Mouse (Mus musculus): ENCODE measurements around the gene Senp1. TPM values are rescaled to one million over a fixed set of nuclear protein-coding genes. Genes with fewer than 3 reads are reported as not detected.

Gene Senp1
- total and polyA plus RNA-seq, 2 experiments, result 3.7 to 4.4 TPM

DNA sequence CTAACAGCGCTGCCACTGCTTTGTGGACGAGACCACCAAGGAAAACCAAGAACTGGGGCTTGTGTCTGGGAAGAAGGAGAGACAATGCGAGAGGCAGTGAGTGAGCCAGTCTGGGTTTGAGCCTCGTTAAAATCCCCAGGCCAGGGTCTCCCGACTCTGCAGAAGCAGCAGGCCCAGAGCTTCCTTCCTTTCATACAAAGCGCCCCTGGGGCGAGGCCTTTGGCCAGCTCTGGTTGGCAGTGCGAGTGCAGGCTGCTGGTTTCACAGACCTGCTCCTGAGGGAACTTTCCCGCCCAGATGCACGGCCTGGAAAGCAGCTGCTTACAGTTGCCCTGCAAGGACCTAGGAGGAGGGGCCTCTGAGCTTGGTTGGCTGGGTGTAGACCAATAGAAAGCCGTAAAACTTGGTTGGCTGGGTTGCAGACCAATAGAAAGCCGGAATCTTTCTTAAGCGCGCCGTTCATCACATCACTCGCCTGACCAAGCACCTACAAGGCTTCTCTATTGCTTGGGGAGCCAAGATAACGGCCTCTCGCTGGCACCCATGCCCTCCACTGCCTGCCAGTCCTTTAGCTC lies 100.7 kb downstream of the Senp1 start:
- Histone ChIP-seq H3K4me1 (ENCODE audit: control insufficient read depth, insufficient read depth, low read length) (no peaks in the 10 kb centered on the region), H3K4me3 (ENCODE audit: insufficient read depth, low read depth, low read length) (no peak overlapping the region), H3K27ac (replicated peaks; ENCODE audit: insufficient read depth, low read depth, low read length) (no peak overlapping the region), H3K27me3 (ENCODE audit: control insufficient read depth, insufficient read depth, low read length) (no peaks in the 10 kb centered on the region), H3K9ac (ENCODE audit: low read depth, low read length) (no peak overlapping the region), H3K36me3 (ENCODE audit: control insufficient read depth, insufficient read depth, low read length) (no peaks in the 10 kb centered on the region), H3K79me2 (ENCODE audit: control insufficient read depth, insufficient read depth, low read length) (no peaks in the 10 kb centered on the region)
- peak; percentile 18 for DNase-seq (ENCODE audit: extremely low read depth, low read depth, low spot score)
- 14% methylated on average over 18 of the region's 18 CpGs for WGBS
- TF ChIP-seq POLR2A (IDR thresholded peaks at IDR 0.05; ENCODE audit: extremely low read depth, insufficient read depth, low read length) (no peak), CTCF (IDR thresholded peaks at IDR 0.05; ENCODE audit: low read depth, low read length) (no peak)

GRCm38 (mm10) chr15:97992027-97992711 lies 101.4 kb downstream of the Senp1 start:
- Histone ChIP-seq H3K27me3 (ENCODE audit: control insufficient read depth, insufficient read depth, low read length) (no peaks in the 10 kb centered on the region), H3K4me1 (ENCODE audit: control insufficient read depth, insufficient read depth, low read length) (no peaks in the 10 kb centered on the region), H3K79me2 (ENCODE audit: control insufficient read depth, insufficient read depth, low read length) (no peaks in the 10 kb centered on the region), H3K4me3 (ENCODE audit: insufficient read depth, low read depth, low read length) (no peak overlapping the region), H3K9ac (ENCODE audit: low read depth, low read length) (no peak overlapping the region), H3K36me3 (ENCODE audit: control insufficient read depth, insufficient read depth, low read length) (no peaks in the 10 kb centered on the region), H3K27ac (replicated peaks; ENCODE audit: insufficient read depth, low read depth, low read length) (no peak overlapping the region)
- DNase-seq (ENCODE audit: extremely low read depth, low read depth, low spot score), result no peak
- 64% methylated on average over 13 of the region's 13 CpGs for whole genome bisulfite sequencing
- TF ChIP-seq POLR2A (IDR thresholded peaks at IDR 0.05; ENCODE audit: extremely low read depth, insufficient read depth, low read length), result no peak
- no peak for TF ChIP-seq CTCF (IDR thresholded peaks at IDR 0.05; ENCODE audit: low read depth, low read length)

DNA sequence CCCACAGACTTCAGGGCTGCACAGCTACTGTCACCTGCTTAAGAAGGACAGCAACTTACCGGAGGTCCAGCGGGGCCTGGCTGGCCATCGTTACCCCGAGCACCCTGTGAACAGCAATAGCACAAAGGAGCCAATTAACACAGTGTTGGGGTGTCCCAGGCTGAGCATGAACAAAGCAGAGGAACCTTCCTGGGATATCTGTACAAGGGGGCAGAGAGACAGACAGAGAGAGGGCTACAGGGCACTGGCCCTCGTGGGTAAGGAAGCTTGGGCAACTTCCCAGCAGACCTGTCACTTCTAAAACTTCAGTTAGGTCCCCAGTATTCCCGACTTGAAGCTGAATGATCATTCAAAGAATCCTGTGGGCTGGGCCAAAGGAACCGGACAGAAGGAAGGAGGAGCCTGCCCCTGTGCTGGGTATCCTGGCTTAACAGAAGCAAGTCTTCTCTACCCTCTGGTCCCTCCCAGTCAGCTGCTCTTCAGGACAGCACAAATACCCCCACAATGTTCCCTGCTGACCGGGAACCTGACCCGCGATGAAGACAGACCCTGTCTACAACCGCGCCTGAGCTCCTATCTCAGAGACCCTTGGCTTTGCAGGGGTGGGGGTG lies 102.2 kb downstream of the Senp1 start:
- no peaks in the 10 kb centered on the region for H3K4me1 ChIP-seq (ENCODE audit: control insufficient read depth, insufficient read depth, low read length)
- WGBS, result 49% methylated on average over 12 of the region's 12 CpGs
- no peak overlapping the region for H3K9ac ChIP-seq (ENCODE audit: low read depth, low read length)
- no peak overlapping the region for H3K4me3 ChIP-seq (ENCODE audit: insufficient read depth, low read depth, low read length)
- no peaks in the 10 kb centered on the region for H3K36me3 ChIP-seq (ENCODE audit: control insufficient read depth, insufficient read depth, low read length)
- H3K27ac ChIP-seq (replicated peaks; ENCODE audit: insufficient read depth, low read depth, low read length), result no peak overlapping the region
- H3K27me3 ChIP-seq (ENCODE audit: control insufficient read depth, insufficient read depth, low read length), result no peaks in the 10 kb centered on the region
- no peaks in the 10 kb centered on the region for H3K79me2 ChIP-seq (ENCODE audit: control insufficient read depth, insufficient read depth, low read length)
- TF ChIP-seq CTCF (IDR thresholded peaks at IDR 0.05; ENCODE audit: low read depth, low read length) (no peak), POLR2A (IDR thresholded peaks at IDR 0.05; ENCODE audit: extremely low read depth, insufficient read depth, low read length) (no peak)
- DNase-seq (ENCODE audit: extremely low read depth, low read depth, low spot score), result no peak

GRCm38 (mm10) chr15:97990721-97991120 lies 102.8 kb downstream of the Senp1 start:
- Histone ChIP-seq H3K27me3 (ENCODE audit: control insufficient read depth, insufficient read depth, low read length) (no peaks in the 10 kb centered on the region), H3K36me3 (ENCODE audit: control insufficient read depth, insufficient read depth, low read length) (no peaks in the 10 kb centered on the region), H3K4me1 (ENCODE audit: control insufficient read depth, insufficient read depth, low read length) (no peaks in the 10 kb centered on the region), H3K9ac (ENCODE audit: low read depth, low read length) (no peak overlapping the region), H3K4me3 (ENCODE audit: insufficient read depth, low read depth, low read length) (no peak overlapping the region), H3K79me2 (ENCODE audit: control insufficient read depth, insufficient read depth, low read length) (no peaks in the 10 kb centered on the region), H3K27ac (replicated peaks; ENCODE audit: insufficient read depth, low read depth, low read length) (no peak overlapping the region)
- no peak for TF ChIP-seq POLR2A (IDR thresholded peaks at IDR 0.05; ENCODE audit: extremely low read depth, insufficient read depth, low read length)
- no peak for TF ChIP-seq CTCF (IDR thresholded peaks at IDR 0.05; ENCODE audit: low read depth, low read length)
- WGBS, result 26% methylated on average over 4 of the region's 4 CpGs
- no peak for DNase-seq (ENCODE audit: extremely low read depth, low read depth, low spot score)

- Histone ChIP-seq H3K27ac (replicated peaks; ENCODE audit: insufficient read depth, low read depth, low read length) (no peak overlapping the region), H3K9ac (ENCODE audit: low read depth, low read length) (no peak overlapping the region), H3K36me3 (ENCODE audit: control insufficient read depth, insufficient read depth, low read length) (no peaks in the 10 kb centered on the region), H3K4me3 (ENCODE audit: insufficient read depth, low read depth, low read length) (no peak overlapping the region), H3K79me2 (ENCODE audit: control insufficient read depth, insufficient read depth, low read length) (no peaks in the 10 kb centered on the region), H3K27me3 (ENCODE audit: control insufficient read depth, insufficient read depth, low read length) (no peaks in the 10 kb centered on the region), H3K4me1 (ENCODE audit: control insufficient read depth, insufficient read depth, low read length) (no peaks in the 10 kb centered on the region)
- WGBS, result 17% methylated on average over 6 of the region's 6 CpGs
- TF ChIP-seq CTCF (IDR thresholded peaks at IDR 0.05; ENCODE audit: low read depth, low read length) (no peak), POLR2A (IDR thresholded peaks at IDR 0.05; ENCODE audit: extremely low read depth, insufficient read depth, low read length) (no peak)
- no peak for DNase-seq (ENCODE audit: extremely low read depth, low read depth, low spot score)
These were observed 103.4 kb downstream of the Senp1 start for GRCm38 (mm10) chr15:97990124-97990523.

DNA sequence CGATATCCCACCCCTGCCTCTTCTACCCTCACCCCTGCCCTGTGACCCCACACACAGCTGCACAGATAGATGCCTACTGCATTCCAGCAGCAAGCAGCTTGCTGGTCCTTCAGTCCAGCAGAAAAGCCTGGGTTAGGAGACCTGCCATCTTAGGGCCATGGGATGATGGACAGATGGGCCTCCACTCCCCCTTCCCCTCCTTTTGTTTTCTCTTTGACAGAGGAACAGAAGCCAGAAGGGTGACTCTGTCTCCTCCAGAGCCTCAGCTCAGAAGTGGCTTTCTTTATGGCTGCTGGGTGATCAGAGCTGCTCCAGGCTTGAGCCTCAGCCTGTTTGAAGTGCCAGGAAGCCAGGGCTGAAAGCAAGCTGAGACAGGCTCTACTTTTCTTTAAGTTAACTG lies 104.0 kb downstream of the Senp1 start:
- Histone ChIP-seq H3K4me1 (ENCODE audit: control insufficient read depth, insufficient read depth, low read length) (no peaks in the 10 kb centered on the region), H3K27me3 (ENCODE audit: control insufficient read depth, insufficient read depth, low read length) (no peaks in the 10 kb centered on the region), H3K36me3 (ENCODE audit: control insufficient read depth, insufficient read depth, low read length) (no peaks in the 10 kb centered on the region), H3K4me3 (ENCODE audit: insufficient read depth, low read depth, low read length) (no peak overlapping the region), H3K79me2 (ENCODE audit: control insufficient read depth, insufficient read depth, low read length) (no peaks in the 10 kb centered on the region), H3K9ac (ENCODE audit: low read depth, low read length) (no peak overlapping the region), H3K27ac (replicated peaks; ENCODE audit: insufficient read depth, low read depth, low read length) (no peak overlapping the region)
- no peak for DNase-seq (ENCODE audit: extremely low read depth, low read depth, low spot score)
- no peak for TF ChIP-seq POLR2A (IDR thresholded peaks at IDR 0.05; ENCODE audit: extremely low read depth, insufficient read depth, low read length)
- TF ChIP-seq CTCF (IDR thresholded peaks at IDR 0.05; ENCODE audit: low read depth, low read length), result no peak
- WGBS, result 55% methylated on average over 1 of the region's 1 CpGs

Other genes starting within 250 kb of the Senp1 start
- gene Hdac7, start 249.2 kb downstream of the Senp1 start, total RNA-seq (2014; rRNA removed), result 2.5 and 3.4 TPM in 2 replicates
- gene Hdac7, start 249.2 kb downstream of the Senp1 start, polyA plus RNA-seq (2012; rRNA removed), result 5.9 and 9.5 TPM in 2 replicates
- gene Vdr, start 183.1 kb downstream of the Senp1 start, total RNA-seq (2014; rRNA removed), result under 0.01 and 0.09 TPM in 2 replicates
- 0.04 TPM in 2 replicates for gene Vdr, start 183.1 kb downstream of the Senp1 start, polyA plus RNA-seq (2012; rRNA removed)
- 11.2 and 13.2 TPM in 2 replicates for gene Tmem106c, start 129.5 kb downstream of the Senp1 start, total RNA-seq (2014; rRNA removed)
- 30.9 and 33.7 TPM in 2 replicates for gene Tmem106c, start 129.5 kb downstream of the Senp1 start, polyA plus RNA-seq (2012; rRNA removed)
- gene Col2a1, start 89.0 kb downstream of the Senp1 start, total RNA-seq (2014; rRNA removed), result not detected in 2 replicates
- not detected in 2 replicates for gene Col2a1, start 89.0 kb downstream of the Senp1 start, polyA plus RNA-seq (2012; rRNA removed)
- 9.4 and 10.5 TPM in 2 replicates for gene Pfkm, start 1.2 kb downstream of the Senp1 start, total RNA-seq (2014; rRNA removed)
- gene Pfkm, start 1.2 kb downstream of the Senp1 start, polyA plus RNA-seq (2012; rRNA removed), result 10.8 and 12.3 TPM in 2 replicates
- 10.8 and 15.4 TPM in 2 replicates for gene Asb8, start 71.9 kb upstream of the Senp1 start, total RNA-seq (2014; rRNA removed)
- gene Asb8, start 71.9 kb upstream of the Senp1 start, polyA plus RNA-seq (2012; rRNA removed), result 26.9 and 32.9 TPM in 2 replicates
- not detected in 2 replicates for gene Ccdc184, start 73.4 kb upstream of the Senp1 start, total RNA-seq (2014; rRNA removed)
- not detected in 2 replicates for gene Ccdc184, start 73.4 kb upstream of the Senp1 start, polyA plus RNA-seq (2012; rRNA removed)
- not detected in 2 replicates for gene Olfr288, start 101.8 kb upstream of the Senp1 start, total RNA-seq (2014; rRNA removed)
- gene Olfr288, start 101.8 kb upstream of the Senp1 start, polyA plus RNA-seq (2012; rRNA removed), result not detected in 2 replicates
- not detected in 2 replicates for gene Gm44579, start 127.2 kb upstream of the Senp1 start, total RNA-seq (2014; rRNA removed)
- gene Gm44579, start 127.2 kb upstream of the Senp1 start, polyA plus RNA-seq (2012; rRNA removed), result not detected in 2 replicates
- gene Olfr287, start 127.3 kb upstream of the Senp1 start, total RNA-seq (2014; rRNA removed), result not detected in 2 replicates
- gene Olfr287, start 127.3 kb upstream of the Senp1 start, polyA plus RNA-seq (2012; rRNA removed), result not detected in 2 replicates
- not detected in 2 replicates for gene Olfr286, start 140.7 kb upstream of the Senp1 start, total RNA-seq (2014; rRNA removed)
- gene Olfr286, start 140.7 kb upstream of the Senp1 start, polyA plus RNA-seq (2012; rRNA removed), result not detected in 2 replicates
- not detected in 2 replicates for gene H1fnt, start 163.5 kb upstream of the Senp1 start, total RNA-seq (2014; rRNA removed)
- gene H1fnt, start 163.5 kb upstream of the Senp1 start, polyA plus RNA-seq (2012; rRNA removed), result not detected in 2 replicates
- 0.28 and 0.40 TPM in 2 replicates for gene Zfp641, start 202.4 kb upstream of the Senp1 start, total RNA-seq (2014; rRNA removed)
- 0.16 and 0.33 TPM in 2 replicates for gene Zfp641, start 202.4 kb upstream of the Senp1 start, polyA plus RNA-seq (2012; rRNA removed)
- not detected in 2 replicates for gene Olfr285, start 223.6 kb upstream of the Senp1 start, total RNA-seq (2014; rRNA removed)
- gene Olfr285, start 223.6 kb upstream of the Senp1 start, polyA plus RNA-seq (2012; rRNA removed), result not detected in 2 replicates
- gene Olfr284, start 247.2 kb upstream of the Senp1 start, total RNA-seq (2014; rRNA removed), result not detected in 2 replicates
- gene Olfr284, start 247.2 kb upstream of the Senp1 start, polyA plus RNA-seq (2012; rRNA removed), result not detected in 2 replicates

Data from liver, adult 2 months (tissue).